Mouse (Mus musculus) embryo, embryonic 10 days (tissue): Measurements from ENCODE around the gene Amd1.

Experiments
- DNase-seq: peaks from one replicate; pipeline ENCODE4 v3.0.0-alpha.2; 2015; ENCODE audit warnings: low spot score

Amd1 gene

GRCm38 (mm10) chr10:40250969-40251368 is 51.0 kb downstream of the Amd1 start:
- DNase-seq: no peak

DNA sequence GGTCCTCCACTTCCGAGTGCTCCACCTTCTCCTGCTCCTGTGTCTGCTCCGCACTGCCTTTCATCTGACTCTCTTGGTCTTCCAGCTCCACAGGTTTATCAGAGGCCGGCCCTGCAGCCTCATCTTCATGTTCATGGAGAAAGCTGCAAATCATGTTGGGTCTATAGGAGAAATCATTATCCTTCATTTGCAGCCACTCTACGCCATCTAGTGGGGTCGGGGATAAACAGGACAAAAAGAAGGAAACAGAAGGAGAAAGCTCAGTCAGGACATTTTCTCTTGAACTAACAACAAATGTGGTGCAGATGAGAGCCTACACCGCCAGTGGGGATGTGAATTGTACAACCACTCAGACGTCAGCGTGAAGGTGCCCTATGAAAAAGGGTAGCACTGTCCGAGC is 52.4 kb downstream of the Amd1 start:
- no peak for DNase-seq

- DNase-seq: no peak
Observed at GRCm38 (mm10) chr10:40247166-40247716, 54.7 kb downstream of the Amd1 start.

DNA sequence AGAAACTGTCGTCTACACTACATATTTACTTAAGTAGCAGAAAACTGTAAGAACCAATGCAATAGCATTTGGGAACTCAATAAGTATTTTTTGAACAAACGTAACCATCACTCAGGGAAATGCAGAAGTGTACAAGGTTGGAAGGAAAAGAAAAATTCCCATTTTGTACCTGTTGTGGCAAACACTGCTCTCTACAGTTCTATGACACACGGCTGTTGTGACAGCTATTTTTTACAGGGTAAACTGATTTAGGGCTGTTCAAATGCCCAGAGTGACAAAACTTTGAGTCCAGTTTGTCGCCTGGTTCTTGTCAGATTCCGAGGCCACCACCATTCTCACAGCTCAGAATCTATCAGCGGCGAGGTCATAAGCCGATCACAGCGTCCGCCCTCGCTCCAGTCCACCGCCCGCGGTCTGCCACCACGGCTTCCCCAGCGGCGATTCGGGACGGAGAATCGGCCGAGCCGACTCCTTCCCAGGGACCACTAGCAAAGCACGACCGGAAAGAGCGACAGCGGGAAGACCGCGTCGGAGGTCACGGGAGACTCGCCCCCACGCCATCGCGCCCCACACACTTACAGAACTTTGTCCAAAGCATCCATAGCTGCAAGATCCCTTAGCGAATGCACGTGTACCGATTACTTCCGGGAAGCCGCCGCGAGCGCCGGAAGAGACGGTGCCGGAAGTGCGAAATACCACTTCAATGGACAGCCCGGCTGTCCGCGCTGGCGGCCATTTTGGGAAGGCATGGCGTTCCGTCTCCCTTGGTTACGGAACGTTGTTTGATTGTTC is 55.4 kb downstream of the Amd1 start, which contains the start of gene Rpf2:
Rpf2 (minus strand) TSS at position 663 of the 792 bp plus-strand sequence.
- peak; percentile 95 for DNase-seq

DNA sequence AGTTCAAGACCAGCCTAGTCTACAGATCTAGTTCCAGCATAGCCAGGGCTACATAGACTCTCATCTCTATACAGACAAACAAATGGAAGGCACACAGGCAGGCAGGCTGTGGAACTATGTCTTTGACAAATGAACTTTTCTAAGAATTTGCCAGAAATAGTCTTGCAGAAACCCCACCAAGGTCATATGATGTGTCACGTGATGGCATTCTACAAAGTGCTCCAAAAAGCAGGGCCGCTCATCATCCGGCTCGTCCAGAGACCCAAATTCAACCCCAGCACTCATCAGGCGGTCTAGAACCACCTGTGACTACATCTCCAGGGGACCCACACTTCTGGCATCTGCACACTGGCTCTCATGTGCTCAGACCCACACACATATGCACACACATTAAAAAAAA is 64.2 kb downstream of the Amd1 start:
- DNase-seq: no peak
